ENCODE assay signal across 9 mouse cellular contexts in the genomic region with DNA sequence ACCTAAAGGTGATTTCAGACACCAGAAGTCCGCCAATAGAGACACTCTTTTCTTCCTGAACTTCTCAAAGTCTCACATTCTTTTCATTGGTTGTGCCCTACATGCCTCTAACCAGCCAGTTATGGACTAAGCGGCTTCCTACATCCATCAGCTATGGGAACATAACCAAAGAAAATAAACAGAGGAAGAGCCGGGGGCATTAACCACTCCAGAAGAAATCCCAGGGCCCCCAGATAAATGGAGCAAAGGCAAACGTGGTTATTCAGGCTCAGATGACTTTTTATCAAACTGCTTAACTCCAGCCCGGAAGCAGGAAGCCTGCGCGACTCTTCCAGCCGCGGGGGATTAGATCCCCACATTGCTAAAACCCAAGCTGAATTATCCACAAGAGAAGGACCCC.
DNase-seq lines count a peak whose midpoint lies in the region; ATAC-seq and TF ChIP-seq lines count a peak whose summit lies in the region.
"Had no signal": no experiment of that assay in that cellular context is flagged by ENCODE, and none has a peak within 500 bp of the region (broad histone marks: within the 10 kb centered on the region; RNA-seq: fewer than 3 reads in every experiment).

No protein-coding gene starts in this region.

- TF ChIP-seq CTCF in E14TG2a.4 (conservative IDR thresholded peaks at IDR 0.05; ENCODE audit: low read length), result no peak

- H3K27me3 ChIP-seq in kidney, embryonic 16.5 days (ENCODE audit: insufficient read depth, low read length), result no peaks in the 10 kb centered on the region
- no peaks in the 10 kb centered on the region for H3K27me3 ChIP-seq in E14TG2a.4 (ENCODE audit: insufficient read depth, low read length)
- H3K27me3 ChIP-seq in intestine, embryonic 15.5 days (replicated peaks), result no peaks in the 10 kb centered on the region

- peak overlapping the region; percentile 80 for H3K27ac ChIP-seq in kidney, embryonic 16.5 days (ENCODE audit: low read length)
- peak overlapping the region; percentile 48 for H3K27ac ChIP-seq in brown adipose tissue, adult 24 weeks (replicated peaks; ENCODE audit: low read depth, low read length)
- H3K27ac ChIP-seq in intestine, embryonic 15.5 days, result 0 out of 2 replicates have a peak overlapping the region, but pooled peaks have one; percentile 19

- no peak overlapping the region for H3K4me3 ChIP-seq in kidney, embryonic 16.5 days (ENCODE audit: low read length)
- H3K4me3 ChIP-seq in E14TG2a.4 (replicated peaks; ENCODE audit: low read length), result peak overlapping the region; percentile 49
- H3K4me3 ChIP-seq in brown adipose tissue, adult 24 weeks (ENCODE audit: insufficient read depth, low read depth, low read length), result no peak overlapping the region
- no peak overlapping the region for H3K4me3 ChIP-seq in intestine, embryonic 15.5 days (replicated peaks)
- H3K4me3 ChIP-seq: erythroblast, embryonic 14.5 days had no signal

- H3K9me3 ChIP-seq in kidney, embryonic 16.5 days (ENCODE audit: low read length), result no peaks in the 10 kb centered on the region
- no peaks in the 10 kb centered on the region for H3K9me3 ChIP-seq in E14TG2a.4 (ENCODE audit: low read length)
- no peaks in the 10 kb centered on the region for H3K9me3 ChIP-seq in intestine, embryonic 15.5 days

- H3K4me2 ChIP-seq in kidney, embryonic 16.5 days (replicated peaks; ENCODE audit: low read depth, low read length), result no peak overlapping the region
- H3K4me2 ChIP-seq in intestine, embryonic 15.5 days (replicated peaks), result peak overlapping the region; percentile 38

- no peaks in the 10 kb centered on the region for H3K36me3 ChIP-seq in kidney, embryonic 16.5 days (ENCODE audit: insufficient read depth, low read length)
- H3K36me3 ChIP-seq in E14TG2a.4 (ENCODE audit: insufficient read depth, low read length), result peaks cover 9% of the 10 kb centered on the region
- H3K36me3 ChIP-seq in intestine, embryonic 15.5 days, result no peaks in the 10 kb centered on the region

- 33% methylated on average over 9 of the region's 9 CpGs for WGBS in kidney, embryonic 16.5 days
- WGBS in intestine, embryonic 15.5 days, result 18% methylated on average over 9 of the region's 9 CpGs

- peak; percentile 28; the same call in 1 of the 2 replicates for ATAC-seq in kidney, embryonic 16.5 days (ENCODE audit: low FRiP score, low TSS enrichment)
- peak; percentile 39; the same call in 1 of the 2 replicates for ATAC-seq in intestine, embryonic 15.5 days
- no peak for ATAC-seq in megakaryocyte, adult 5-6 weeks (ENCODE audit: poor library complexity, severe bottlenecking)

- H3K9ac ChIP-seq in kidney, embryonic 16.5 days (replicated peaks; ENCODE audit: low read length), result no peak overlapping the region; the same call in none of the 2 replicates
- no peak overlapping the region for H3K9ac ChIP-seq in intestine, embryonic 15.5 days

- peaks cover 20% of the 10 kb centered on the region for H3K4me1 ChIP-seq in kidney, embryonic 16.5 days (ENCODE audit: insufficient read depth, low read length)
- H3K4me1 ChIP-seq in E14TG2a.4 (replicated peaks; ENCODE audit: low read depth, low read length), result peaks cover 88% of the 10 kb centered on the region
- peaks cover 5% of the 10 kb centered on the region for H3K4me1 ChIP-seq in brown adipose tissue, adult 24 weeks (ENCODE audit: control insufficient read depth, insufficient read depth, insufficient read length, low read length)
- peaks cover 15% of the 10 kb centered on the region for H3K4me1 ChIP-seq in intestine, embryonic 15.5 days (replicated peaks)

- no peak for DNase-seq in kidney, adult 9 months
- DNase-seq in cerebellum, postnatal 10 days, result no peak
- DNase-seq: cerebellum, adult 11-12 months had no signal

Comparison
In these comparisons a context has a peak if more than half of its experiments do, and no peak if none do; other contexts are left out.
1. H3K27ac ChIP-seq: peak in every context shown above with its lines; median percentile 80 in kidney, embryonic 16.5 days; 48 in brown adipose tissue, adult 24 weeks; 19 in intestine, embryonic 15.5 days.